Mouse (Mus musculus) heart, embryonic 12.5 days (tissue): ENCODE results near the gene Maea. TPM values are rescaled to one million over a fixed set of nuclear protein-coding genes. Genes with fewer than 3 reads are reported as not detected.

Experiments
- ATAC-seq: fragments of 200-750 bp; cut with Nextera tagmentation; 2 replicates; pipeline ENCODE4 v1.8.0; 2017; ENCODE audit warnings: moderate TSS enrichment, moderate library complexity; ENCODE audit not compliant: insufficient number of reproducible peaks, low FRiP score
- H3K27ac ChIP-seq: fragments of 300-500 bp; sonication (generic); 2 replicates; pipeline ENCODE4 v1.5.1; 2016; ENCODE audit warnings: mild to moderate bottlenecking, moderate library complexity; ENCODE audit not compliant: poor library complexity, severe bottlenecking
- H3K27me3 ChIP-seq: fragments of 300-500 bp; sonication (generic); replicated peaks from 2 replicates; pipeline ENCODE4 v1.6.1; 2016; ENCODE audit warnings: mild to moderate bottlenecking, moderate library complexity
- H3K36me3 ChIP-seq: fragments of 300-500 bp; sonication (generic); 2 replicates; pipeline ENCODE4 v1.6.1; 2016; ENCODE audit warnings: mild to moderate bottlenecking, moderate library complexity
- H3K4me1 ChIP-seq: fragments of 300-500 bp; sonication (generic); replicated peaks from 2 replicates; pipeline ENCODE4 v1.6.1; 2016; ENCODE audit warnings: mild to moderate bottlenecking
- H3K4me2 ChIP-seq: fragments of 300-500 bp; sonication (generic); 2 replicates; pipeline ENCODE4 v1.6.1; 2016; ENCODE audit warnings: mild to moderate bottlenecking, moderate library complexity
- H3K4me3 ChIP-seq: fragments of 300-500 bp; sonication (generic); 2 replicates; pipeline ENCODE4 v1.5.1; 2016; ENCODE audit warnings: mild to moderate bottlenecking
- H3K9ac ChIP-seq: fragments of 300-500 bp; sonication (generic); 2 replicates; pipeline ENCODE4 v1.6.1; 2016; ENCODE audit warnings: mild to moderate bottlenecking, moderate library complexity
- H3K9me3 ChIP-seq: fragments of 300-500 bp; sonication (generic); replicated peaks from 2 replicates; pipeline ENCODE4 v1.6.1; 2016; ENCODE audit warnings: mild to moderate bottlenecking, moderate library complexity
- WGBS: fragments of 180-500 bp; shearing (Covaris S2); methylation state at CpG from one replicate; pipeline ENCODE4 v1.1.7; 2016; 5-methylcytosine and 5-hydroxymethylcytosine counted together
- polyA plus RNA-seq: library from polyadenylated mRNA; unstranded; fragments of >200 nt; fragmentation: Nextera tagmentation; extraction: Ambion mirVana; gene quantifications from 2 replicates; pipeline ENCODE4 v1.2.1, GENCODE M21; 2016

The Maea gene
- polyA plus RNA-seq, 1 experiment from 2014 or later = 127 TPM

- no peak overlapping the region for H3K4me2 ChIP-seq
- no peaks in the 10 kb centered on the region for H3K27me3 ChIP-seq
- ATAC-seq = no peak
- no peak overlapping the region; the same call in 1 of the 2 replicates for H3K9ac ChIP-seq
- peaks cover 56% of the 10 kb centered on the region for H3K36me3 ChIP-seq
- no peaks in the 10 kb centered on the region for H3K9me3 ChIP-seq
- WGBS = 94% methylated on average over 4 of the region's 4 CpGs
- H3K27ac ChIP-seq = peak overlapping the region; percentile 28; the same call in 1 of the 2 replicates
- no peak overlapping the region for H3K4me3 ChIP-seq
- H3K4me1 ChIP-seq = peaks cover 24% of the 10 kb centered on the region
These were observed 23.2 kb downstream of the Maea start for GRCm38 (mm10) chr5:33358467-33358866.

- ATAC-seq = no peak
- Histone ChIP-seq H3K9me3 (no peaks in the 10 kb centered on the region), H3K4me1 (peaks cover 6% of the 10 kb centered on the region), H3K36me3 (peaks cover 98% of the 10 kb centered on the region), H3K9ac (no peak overlapping the region), H3K4me3 (no peak overlapping the region), H3K4me2 (no peak overlapping the region), H3K27ac (no peak overlapping the region), H3K27me3 (no peaks in the 10 kb centered on the region)
- WGBS = 94% methylated on average over 5 of the region's 5 CpGs
These were observed 28.0 kb downstream of the Maea start for GRCm38 (mm10) chr5:33363263-33363662.

GRCm38 (mm10) chr5:33368651-33369050 lies 33.3 kb downstream of the Maea start:
- Histone ChIP-seq H3K4me1 (no peaks in the 10 kb centered on the region), H3K4me3 (no peak overlapping the region), H3K27me3 (no peaks in the 10 kb centered on the region), H3K4me2 (no peak overlapping the region), H3K36me3 (peaks cover 97% of the 10 kb centered on the region), H3K27ac (no peak overlapping the region), H3K9me3 (no peaks in the 10 kb centered on the region), H3K9ac (no peak overlapping the region)
- 92% methylated on average over 4 of the region's 4 CpGs for WGBS
- ATAC-seq = no peak

- Histone ChIP-seq H3K36me3 (peaks cover 81% of the 10 kb centered on the region), H3K27me3 (no peaks in the 10 kb centered on the region), H3K4me1 (no peaks in the 10 kb centered on the region), H3K27ac (no peak overlapping the region), H3K9me3 (no peaks in the 10 kb centered on the region), H3K4me2 (no peak overlapping the region), H3K4me3 (no peak overlapping the region), H3K9ac (no peak overlapping the region)
- ATAC-seq = no peak
These were observed 35.8 kb downstream of the Maea start for GRCm38 (mm10) chr5:33371137-33371536.

- no peak overlapping the region for H3K27ac ChIP-seq
- H3K9me3 ChIP-seq = no peaks in the 10 kb centered on the region
- no peak overlapping the region for H3K9ac ChIP-seq
- peaks cover 76% of the 10 kb centered on the region for H3K36me3 ChIP-seq
- H3K27me3 ChIP-seq = no peaks in the 10 kb centered on the region
- no peak overlapping the region for H3K4me3 ChIP-seq
- H3K4me1 ChIP-seq = no peaks in the 10 kb centered on the region
- no peak for ATAC-seq
- H3K4me2 ChIP-seq = no peak overlapping the region
- 95% methylated on average over 4 of the region's 4 CpGs for WGBS
These were observed 36.4 kb downstream of the Maea start for GRCm38 (mm10) chr5:33371668-33372067.

- peaks cover 68% of the 10 kb centered on the region for H3K36me3 ChIP-seq
- peaks cover 6% of the 10 kb centered on the region for H3K4me1 ChIP-seq
- no peak overlapping the region for H3K4me3 ChIP-seq
- no peak overlapping the region for H3K9ac ChIP-seq
- H3K4me2 ChIP-seq = no peak overlapping the region
- 84% methylated on average over 18 of the region's 18 CpGs for WGBS
- no peaks in the 10 kb centered on the region for H3K27me3 ChIP-seq
- no peaks in the 10 kb centered on the region for H3K9me3 ChIP-seq
- no peak for ATAC-seq
- H3K27ac ChIP-seq = no peak overlapping the region
These were observed 37.2 kb downstream of the Maea start for GRCm38 (mm10) chr5:33372331-33373038.

GRCm38 (mm10) chr5:33377176-33377575 lies 41.9 kb downstream of the Maea start:
- H3K4me3 ChIP-seq = peak overlapping the region; percentile 65
- 0 out of 2 replicates have a peak overlapping the region, but pooled peaks have one; percentile 75 for H3K9ac ChIP-seq
- H3K4me2 ChIP-seq = peak overlapping the region; percentile 92
- peak overlapping the region; percentile 94; the same call in 1 of the 2 replicates for H3K27ac ChIP-seq
- no peak for ATAC-seq
- H3K27me3 ChIP-seq = no peaks in the 10 kb centered on the region
- H3K36me3 ChIP-seq = peaks cover 33% of the 10 kb centered on the region
- peaks cover 15% of the 10 kb centered on the region for H3K4me1 ChIP-seq
- 46% methylated on average over 6 of the region's 6 CpGs for WGBS
- H3K9me3 ChIP-seq = no peaks in the 10 kb centered on the region

- peak overlapping the region; percentile 92 for H3K4me2 ChIP-seq
- peak; percentile 46 for ATAC-seq
- no peaks in the 10 kb centered on the region for H3K9me3 ChIP-seq
- peaks cover 30% of the 10 kb centered on the region for H3K36me3 ChIP-seq
- under 1% methylated on average over 21 of the region's 21 CpGs for WGBS
- peak overlapping the region; percentile 94 for H3K27ac ChIP-seq
- peak overlapping the region; percentile 75 for H3K9ac ChIP-seq
- H3K4me3 ChIP-seq = peak overlapping the region; percentile 65
- no peaks in the 10 kb centered on the region for H3K27me3 ChIP-seq
- H3K4me1 ChIP-seq = peaks cover 15% of the 10 kb centered on the region
These were observed 42.5 kb downstream of the Maea start for GRCm38 (mm10) chr5:33377801-33378301.

- WGBS = under 1% methylated on average over 46 of the region's 46 CpGs
- peaks cover 25% of the 10 kb centered on the region for H3K36me3 ChIP-seq
- H3K9ac ChIP-seq = peak within 1 kb of the TSS; percentile 84
- H3K4me1 ChIP-seq = peaks cover 15% of the 10 kb centered on the region
- no peaks in the 10 kb centered on the region for H3K27me3 ChIP-seq
- peak within 1 kb of the TSS; percentile 92 for H3K4me2 ChIP-seq
- H3K9me3 ChIP-seq = no peaks in the 10 kb centered on the region
- peak within 1 kb of the TSS; percentile 94 for H3K27ac ChIP-seq
- H3K4me3 ChIP-seq = peak within 1 kb of the TSS; percentile 65
- ATAC-seq = peak; percentile 97
These were observed 43.1 kb downstream of the Maea start, which contains the start of gene Uvssa for GRCm38 (mm10) chr5:33378302-33378854. TSS of gene Uvssa (plus strand) at chr5:33378549.

- 66% methylated on average over 11 of the region's 11 CpGs for WGBS
- H3K9ac ChIP-seq = no peak overlapping the region
- H3K27me3 ChIP-seq = no peaks in the 10 kb centered on the region
- H3K9me3 ChIP-seq = no peaks in the 10 kb centered on the region; the same call in 1 of the 2 replicates
- H3K4me3 ChIP-seq = no peak overlapping the region
- no peak overlapping the region for H3K4me2 ChIP-seq
- H3K27ac ChIP-seq = no peak overlapping the region
- peaks cover 18% of the 10 kb centered on the region for H3K36me3 ChIP-seq
- no peaks in the 10 kb centered on the region for H3K4me1 ChIP-seq
- no peak for ATAC-seq
These were observed 52.2 kb downstream of the Maea start for GRCm38 (mm10) chr5:33387550-33387949.

- WGBS = 17% methylated on average over 7 of the region's 7 CpGs
- H3K9ac ChIP-seq = no peak overlapping the region
These were observed 58.5 kb downstream of the Maea start for GRCm38 (mm10) chr5:33393803-33394202.

More at GRCm38 (mm10) chr5:33393803-33394202, 58.5 kb downstream of the Maea start:
- H3K9me3 ChIP-seq = no peaks in the 10 kb centered on the region; the same call in 1 of the 2 replicates
- H3K4me3 ChIP-seq = no peak overlapping the region
- H3K27ac ChIP-seq = no peak overlapping the region
- peaks cover 23% of the 10 kb centered on the region for H3K36me3 ChIP-seq
- peaks cover 5% of the 10 kb centered on the region for H3K27me3 ChIP-seq
- no peak overlapping the region for H3K4me2 ChIP-seq
- ATAC-seq = no peak
- no peaks in the 10 kb centered on the region for H3K4me1 ChIP-seq
